Mouse (Mus musculus): Measurements from ENCODE around the gene Tmc6. TPM values are rescaled to one million over a fixed set of nuclear protein-coding genes. Genes with fewer than 3 reads are reported as not detected.

The Tmc6 gene
- polyA plus RNA-seq, 1 experiment from 2014 or later, result 3.6 TPM

DNA sequence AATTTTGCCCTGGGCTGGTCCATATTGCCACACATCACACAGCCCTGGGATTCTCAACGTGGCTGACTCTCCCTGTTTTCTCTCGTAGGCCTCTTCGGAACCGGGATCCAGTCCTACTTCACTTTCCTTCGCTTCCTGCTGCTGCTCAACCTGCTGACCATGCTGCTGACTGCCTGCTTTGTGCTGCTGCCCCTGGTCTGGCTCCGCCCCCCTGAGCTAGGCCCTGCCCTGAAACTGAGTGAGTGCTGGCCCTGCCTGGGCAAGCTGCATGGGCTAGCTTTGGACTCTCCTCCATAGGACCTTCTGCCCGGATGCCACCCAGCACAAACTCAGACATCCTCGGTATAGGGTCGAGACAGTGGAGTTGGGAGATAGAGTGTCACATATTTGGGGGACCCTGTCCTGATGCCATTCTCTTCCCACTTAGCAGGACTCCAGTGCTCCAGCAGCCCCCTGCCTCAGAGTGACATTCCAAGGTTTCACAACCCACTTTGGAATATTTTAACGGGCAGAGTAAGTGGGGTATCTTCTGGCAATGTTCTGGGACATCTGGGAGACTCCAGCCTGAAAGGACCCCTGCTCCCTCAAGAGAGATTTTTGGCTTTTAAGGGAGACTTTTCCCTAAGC is 1.8 kb upstream of the Tmc6 start:
- POLR2A ChIA-PET, result no interaction called here
- DNase-seq (ENCODE audit: low read depth, low spot score) (no peak), ATAC-seq (no peak)
- in situ Hi-C loops (cut with MboI; ENCODE audit: low pct_unique_long_range_greater_than_20kb), result loop anchor here (10.0 kb wide), 1 partner anchor 399 kb away; no protein-coding TSS in a partner anchor
- no peaks in the 10 kb centered on the region for H3K27me3 ChIP-seq
- no peak for TF ChIP-seq CTCF (IDR thresholded peaks at IDR 0.05)
- CTCF ChIA-PET, result interaction anchor here (1.4 kb wide), 1 partner anchor 104 kb away, joined by 3 read pairs; no protein-coding TSS in a partner anchor

- in situ Hi-C loops (cut with MboI; ENCODE audit: low pct_unique_long_range_greater_than_20kb), result loop anchor here (10.0 kb wide), 1 partner anchor 398 kb away; no protein-coding TSS in a partner anchor
- ATAC-seq, result no peak
- POLR2A ChIA-PET, result no interaction called here
- CTCF ChIA-PET, result interaction anchor here (1.4 kb wide), 1 partner anchor 104 kb away, joined by 3 read pairs; no protein-coding TSS in a partner anchor
- no peak for DNase-seq (ENCODE audit: low read depth, low spot score)
- TF ChIP-seq CTCF (IDR thresholded peaks at IDR 0.05), result no peak
- H3K27me3 ChIP-seq, result no peaks in the 10 kb centered on the region
Observed at GRCm38 (mm10) chr11:117783089-117783488, 1.1 kb upstream of the Tmc6 start.

DNA sequence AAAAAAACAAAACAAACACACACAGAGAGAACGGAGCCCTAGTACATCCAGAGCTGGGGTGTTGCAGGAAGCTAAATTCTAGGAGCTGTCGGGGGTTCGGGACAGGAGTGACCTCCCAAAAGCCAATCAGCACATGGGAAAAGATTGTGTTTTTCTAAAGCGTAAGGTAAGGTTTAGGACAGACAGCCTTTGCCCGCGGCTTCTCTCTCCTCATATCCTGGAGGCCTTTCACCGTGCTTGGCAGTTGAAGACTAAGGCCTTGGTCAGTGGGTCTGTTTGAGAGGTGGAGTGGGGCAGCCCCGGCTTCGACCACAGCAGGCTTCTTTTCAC is 672 bp upstream of the Tmc6 start:
- DNase-seq (ENCODE audit: low read depth, low spot score) (no peak), ATAC-seq (no peak)
- no peaks in the 10 kb centered on the region for H3K27me3 ChIP-seq
- POLR2A ChIA-PET, result no interaction called here
- TF ChIP-seq CTCF (IDR thresholded peaks at IDR 0.05), result no peak
- CTCF ChIA-PET, result no interaction called here
- in situ Hi-C loops (cut with MboI; ENCODE audit: low pct_unique_long_range_greater_than_20kb), result loop anchor here (10.0 kb wide), 1 partner anchor 398 kb away; no protein-coding TSS in a partner anchor

DNA sequence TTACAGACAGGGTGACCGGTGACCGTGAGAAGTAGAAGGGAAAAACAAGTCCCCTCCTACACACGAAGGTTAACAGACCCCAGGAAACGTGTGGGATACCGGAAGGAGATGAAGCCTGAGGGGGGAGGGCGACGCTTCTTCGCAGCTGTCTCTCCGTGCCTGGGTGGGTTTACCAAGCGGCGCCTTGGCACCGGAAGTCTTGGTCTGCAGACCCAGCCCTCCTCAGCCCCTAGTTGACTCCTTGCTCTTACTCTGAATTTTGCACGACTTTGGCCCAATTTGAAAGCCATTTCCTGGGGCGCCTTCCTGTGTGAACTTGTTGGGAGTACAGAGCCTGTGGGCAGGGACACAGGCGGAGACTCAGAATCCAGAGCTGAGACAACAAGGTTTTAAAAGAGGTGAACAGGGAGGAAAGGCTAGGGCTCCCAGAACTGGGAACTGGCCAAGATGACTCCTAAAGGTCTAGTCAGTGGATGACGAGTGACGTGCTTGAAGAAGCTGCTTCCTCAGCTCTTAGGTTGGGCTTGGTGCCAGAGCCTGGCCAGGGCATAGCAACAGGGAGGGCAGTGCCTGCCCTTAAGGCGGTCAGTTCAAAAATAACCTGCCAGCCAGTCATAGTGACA is 688 bp downstream of the Tmc6 start:
- in situ Hi-C loops (cut with MboI; ENCODE audit: low pct_unique_long_range_greater_than_20kb), result loop anchor here (10.0 kb wide), 1 partner anchor 397 kb away; no protein-coding TSS in a partner anchor
- ChIA-PET CTCF (interaction anchor here (1.3 kb wide), 1 partner anchor 71 kb away, joined by 3 read pairs; no protein-coding TSS in a partner anchor), POLR2A (no interaction called here)
- H3K27me3 ChIP-seq, result no peaks in the 10 kb centered on the region
- DNase-seq (ENCODE audit: low read depth, low spot score) (peak; percentile 65), ATAC-seq (no peak)
- no peak for TF ChIP-seq CTCF (IDR thresholded peaks at IDR 0.05)

GRCm38 (mm10) chr11:117780582-117781111 is 1.4 kb downstream of the Tmc6 start:
- TF ChIP-seq CTCF (IDR thresholded peaks at IDR 0.05), result no peak
- H3K27me3 ChIP-seq, result no peaks in the 10 kb centered on the region
- DNase-seq (ENCODE audit: low read depth, low spot score) (peak; percentile 9), ATAC-seq (no peak)
- ChIA-PET CTCF (interaction anchor here (1.3 kb wide), 1 partner anchor 71 kb away, joined by 3 read pairs; no protein-coding TSS in a partner anchor), POLR2A (interaction anchor here (0.7 kb wide), 1 partner anchor 434 kb away, joined by 3 read pairs; no protein-coding TSS in a partner anchor)
- in situ Hi-C loops (cut with MboI; ENCODE audit: low pct_unique_long_range_greater_than_20kb), result loop anchor here (10.0 kb wide), 1 partner anchor 396 kb away; no protein-coding TSS in a partner anchor

GRCm38 (mm10) chr11:117780199-117780515 is 1.8 kb downstream of the Tmc6 start:
- POLR2A ChIA-PET, result no interaction called here
- DNase-seq (ENCODE audit: low read depth, low spot score), result no peak
- in situ Hi-C loops (cut with MboI; ENCODE audit: low pct_unique_long_range_greater_than_20kb), result loop anchor here (10.0 kb wide), 1 partner anchor 395 kb away; no protein-coding TSS in a partner anchor
- no peak for ATAC-seq
- no peaks in the 10 kb centered on the region for H3K27me3 ChIP-seq
- CTCF ChIA-PET, result no interaction called here
- no peak for TF ChIP-seq CTCF (IDR thresholded peaks at IDR 0.05)

DNA sequence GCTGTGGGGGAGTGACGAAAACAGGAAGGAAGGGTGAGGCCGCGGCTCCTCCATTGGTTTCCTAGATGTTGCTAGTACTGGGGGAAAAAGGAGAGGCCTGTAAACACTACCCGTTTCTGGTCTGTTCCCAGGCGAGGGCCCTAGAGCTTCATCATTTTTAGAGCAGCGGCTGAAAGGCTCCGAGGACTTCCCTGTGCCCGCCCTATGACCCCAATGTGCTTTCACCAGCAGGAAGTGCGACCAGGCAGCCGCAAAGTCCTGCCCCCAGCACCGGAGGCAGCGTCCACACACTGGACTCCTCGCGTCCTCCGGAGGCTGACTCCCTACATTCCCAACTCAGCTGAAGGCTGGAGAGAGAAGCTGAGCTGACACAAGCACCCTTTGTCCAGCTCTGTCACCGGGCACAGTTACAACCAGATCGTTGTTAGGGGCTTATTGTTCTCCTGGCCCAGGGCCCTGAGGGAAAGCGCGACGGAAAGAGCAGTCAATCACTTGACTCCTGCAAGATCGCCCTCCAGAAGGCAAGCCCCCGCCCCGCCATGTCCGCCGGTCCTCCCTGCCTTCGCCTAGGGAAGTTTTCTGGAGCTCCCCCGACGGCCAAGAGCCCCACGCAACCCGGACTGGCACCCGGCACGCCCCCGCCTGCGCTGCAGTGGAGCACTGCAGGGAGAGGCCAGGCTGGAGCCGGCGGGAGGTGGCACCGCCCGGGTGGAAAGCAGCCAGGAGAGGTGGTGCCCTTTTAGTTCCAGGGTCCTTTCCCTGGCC is 2.4 kb downstream of the Tmc6 start:
- in situ Hi-C loops (cut with MboI; ENCODE audit: low pct_unique_long_range_greater_than_20kb), result loop anchor here (10.0 kb wide), 1 partner anchor 395 kb away; no protein-coding TSS in a partner anchor
- no peaks in the 10 kb centered on the region for H3K27me3 ChIP-seq
- CTCF ChIA-PET, result no interaction called here
- no peak for TF ChIP-seq CTCF (IDR thresholded peaks at IDR 0.05)
- ATAC-seq (no peak), DNase-seq (ENCODE audit: low read depth, low spot score) (no peak)
- POLR2A ChIA-PET, result no interaction called here

DNA sequence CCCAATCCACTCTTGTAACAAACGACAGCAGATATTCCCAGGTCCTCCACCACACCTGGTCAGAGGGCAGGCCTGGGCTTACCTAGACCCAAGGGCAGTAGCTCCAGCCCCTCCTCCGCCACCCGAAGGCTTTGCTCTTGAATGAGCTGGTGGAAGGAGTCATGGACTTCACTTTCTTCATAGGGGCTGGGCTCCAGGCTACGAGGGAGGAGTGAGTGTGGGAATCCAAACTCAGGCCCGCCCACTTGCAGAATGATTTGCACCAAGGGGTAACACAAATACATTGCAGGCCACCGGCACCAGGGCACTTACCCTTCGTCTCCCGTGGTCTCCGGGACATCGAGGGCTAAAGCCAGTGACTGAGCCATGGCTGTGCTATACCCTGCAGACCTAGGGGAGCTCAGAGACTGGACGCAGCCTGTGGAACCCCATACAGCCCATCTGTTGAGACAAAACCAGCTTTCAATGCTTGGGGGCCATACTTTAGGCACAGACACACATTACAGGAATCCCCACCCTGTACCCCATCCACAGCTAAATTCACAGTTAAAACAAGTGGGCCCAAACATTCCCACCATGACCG is 3.1 kb downstream of the Tmc6 start:
- ChIA-PET POLR2A (interaction anchor here (1.1 kb wide), 1 partner anchor 14 kb away, joined by 4 read pairs; no protein-coding TSS in a partner anchor), CTCF (no interaction called here)
- DNase-seq (ENCODE audit: low read depth, low spot score) (no peak), ATAC-seq (no peak)
- TF ChIP-seq CTCF (IDR thresholded peaks at IDR 0.05), result no peak
- in situ Hi-C loops (cut with MboI; ENCODE audit: low pct_unique_long_range_greater_than_20kb), result no loop called here
- no peaks in the 10 kb centered on the region for H3K27me3 ChIP-seq

DNA sequence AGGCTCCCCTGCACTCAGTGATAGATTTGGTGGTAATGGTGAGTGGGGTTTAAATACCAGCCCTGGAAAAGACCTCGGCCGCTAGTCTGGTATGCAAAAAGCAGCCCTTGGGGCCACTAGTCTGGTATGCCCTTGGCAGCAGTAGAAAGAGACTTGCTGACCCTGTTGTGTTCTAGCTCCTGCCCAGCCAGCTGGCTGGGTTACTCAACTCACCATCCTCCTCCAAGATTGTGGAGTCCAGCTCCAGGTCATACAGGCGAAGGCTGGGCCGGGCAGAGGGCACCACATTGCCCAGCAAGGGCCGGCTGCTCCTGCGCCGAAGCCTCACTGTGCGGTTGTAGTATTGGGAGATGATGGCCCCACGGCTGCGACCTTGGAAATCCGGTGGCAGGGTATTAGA is 4.0 kb downstream of the Tmc6 start:
- ChIA-PET POLR2A (interaction anchor here (0.8 to 1.1 kb wide), 2 partner anchors 8 to 13 kb away, joined by 3 to 4 read pairs; no protein-coding TSS in a partner anchor), CTCF (interaction anchor here (1.2 kb wide), 1 partner anchor 10 kb away, joined by 4 read pairs; no protein-coding TSS in a partner anchor)
- ATAC-seq, result no peak
- no peak for DNase-seq (ENCODE audit: low read depth, low spot score)
- no peak for TF ChIP-seq CTCF (IDR thresholded peaks at IDR 0.05)
- no peaks in the 10 kb centered on the region for H3K27me3 ChIP-seq
- in situ Hi-C loops (cut with MboI; ENCODE audit: low pct_unique_long_range_greater_than_20kb), result no loop called here

DNA sequence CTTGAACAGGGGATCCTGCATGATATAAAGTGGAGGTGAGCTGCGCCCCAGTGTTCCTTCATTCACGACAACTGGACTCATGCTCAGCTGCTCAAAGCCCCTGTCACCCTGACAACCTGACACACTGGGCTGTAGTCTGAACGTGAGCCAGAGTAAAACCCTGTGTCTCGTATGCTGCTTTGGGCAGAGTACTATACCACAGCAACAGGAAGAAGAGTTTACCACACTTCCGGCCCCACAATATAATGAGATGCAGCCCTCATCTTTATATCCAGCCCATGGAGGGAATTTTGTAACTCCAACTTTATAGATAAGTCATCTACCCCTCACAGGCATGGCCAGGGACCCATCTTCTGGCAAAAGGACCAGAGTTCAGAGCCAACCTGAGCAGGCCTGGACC is 4.9 kb downstream of the Tmc6 start:
- no peak for TF ChIP-seq CTCF (IDR thresholded peaks at IDR 0.05)
- POLR2A ChIA-PET, result interaction anchor here (0.8 kb wide), 1 partner anchor 8 kb away, joined by 3 read pairs; no protein-coding TSS in a partner anchor
- no peaks in the 10 kb centered on the region for H3K27me3 ChIP-seq
- CTCF ChIA-PET, result interaction anchor here (1.2 kb wide), 1 partner anchor 11 kb away, joined by 4 read pairs; no protein-coding TSS in a partner anchor
- no peak for DNase-seq (ENCODE audit: low read depth, low spot score)
- in situ Hi-C loops (cut with MboI; ENCODE audit: low pct_unique_long_range_greater_than_20kb), result no loop called here
- no peak for ATAC-seq

Data from Patski (cell line).